Mouse (Mus musculus): ENCODE results near the gene Guk1.

Gene Guk1

GRCm38 (mm10) chr11:59210020-59210419 lies 18.0 kb upstream of the Guk1 start:
- no peak for DNase-seq (ENCODE audit: low spot score)

- no peak for DNase-seq (ENCODE audit: low spot score)
Measured at GRCm38 (mm10) chr11:59209580-59209979, 17.6 kb upstream of the Guk1 start.

GRCm38 (mm10) chr11:59209003-59209441 lies 17.0 kb upstream of the Guk1 start:
- peak; percentile 47 for DNase-seq (ENCODE audit: low spot score)

- peak; percentile 92 for DNase-seq (ENCODE audit: low spot score)
Measured at GRCm38 (mm10) chr11:59208153-59208831, 16.3 kb upstream of the Guk1 start, which contains the start of gene 2310033P09Rik. 2310033P09Rik (plus strand) TSS chr11:59208321.

GRCm38 (mm10) chr11:59202081-59202995 lies 10.3 kb upstream of the Guk1 start, which contains the start of gene Mrpl55:
Mrpl55 (plus strand) TSS chr11:59202486.
- DNase-seq (ENCODE audit: low spot score) = peak; percentile 93

GRCm38 (mm10) chr11:59201216-59202002 lies 9.4 kb upstream of the Guk1 start:
- no peak for DNase-seq (ENCODE audit: low spot score)

- no peak for DNase-seq (ENCODE audit: low spot score)
Measured at GRCm38 (mm10) chr11:59196230-59196629, 4.2 kb upstream of the Guk1 start.

GRCm38 (mm10) chr11:59191231-59192058 lies 567 bp downstream of the Guk1 start:
- DNase-seq (ENCODE audit: low spot score) = peak; percentile 93

GRCm38 (mm10) chr11:59187706-59188105 lies 4.3 kb downstream of the Guk1 start:
- DNase-seq (ENCODE audit: low spot score) = no peak

- no peak for DNase-seq (ENCODE audit: low spot score)
Measured at GRCm38 (mm10) chr11:59185490-59185889, 6.5 kb downstream of the Guk1 start.

GRCm38 (mm10) chr11:59183821-59184220 lies 8.2 kb downstream of the Guk1 start:
- DNase-seq (ENCODE audit: low spot score) = no peak

- no peak for DNase-seq (ENCODE audit: low spot score)
Measured at GRCm38 (mm10) chr11:59182864-59183331, 9.1 kb downstream of the Guk1 start, which contains the start of gene Gjc2. Gjc2 (minus strand) TSS chr11:59183213.

GRCm38 (mm10) chr11:59176921-59177320 lies 15.1 kb downstream of the Guk1 start:
- no peak for DNase-seq (ENCODE audit: low spot score)

GRCm38 (mm10) chr11:59176475-59176874 lies 15.5 kb downstream of the Guk1 start:
- DNase-seq (ENCODE audit: low spot score) = no peak

- DNase-seq (ENCODE audit: low spot score) = no peak
Measured at GRCm38 (mm10) chr11:59174189-59174838, 17.7 kb downstream of the Guk1 start.

GRCm38 (mm10) chr11:59170549-59170948 lies 21.5 kb downstream of the Guk1 start:
- no peak for DNase-seq (ENCODE audit: low spot score)

- DNase-seq (ENCODE audit: low spot score) = no peak
Measured at GRCm38 (mm10) chr11:59169807-59170206, 22.2 kb downstream of the Guk1 start.

GRCm38 (mm10) chr11:59165616-59166241 lies 26.3 kb downstream of the Guk1 start:
- no peak for DNase-seq (ENCODE audit: low spot score)

- DNase-seq (ENCODE audit: low spot score) = no peak
Measured at GRCm38 (mm10) chr11:59164384-59164783, 27.6 kb downstream of the Guk1 start.
